In genomic region chr3:126699740-126700139, GRCm38 (mm10) we compare ENCODE assay signal across 27 mouse cellular contexts.
DNase-seq lines count a peak whose midpoint lies in the region; ATAC-seq and TF ChIP-seq lines count a peak whose summit lies in the region.
"Had no signal": no experiment of that assay in that cellular context is flagged by ENCODE, and none has a peak within 500 bp of the region (broad histone marks: within the 10 kb centered on the region; RNA-seq: fewer than 3 reads in every experiment).

No protein-coding gene starts in this region.

- H3K4me2 ChIP-seq in heart, embryonic 13.5 days = no peak overlapping the region
- no peak overlapping the region for H3K4me2 ChIP-seq in heart, postnatal 0 days (ENCODE audit: low read depth, low read length)
- H3K4me2 ChIP-seq in liver, postnatal 0 days (ENCODE audit: low read depth, low read length) = no peak overlapping the region
- H3K4me2 ChIP-seq: embryonic facial prominence, embryonic 12.5 days; embryonic facial prominence, embryonic 15.5 days; forebrain, embryonic 12.5 days; forebrain, embryonic 15.5 days; hindbrain, embryonic 13.5 days; intestine, embryonic 15.5 days had no signal

- H3K4me1 ChIP-seq in heart, embryonic 13.5 days = peaks cover 73% of the 10 kb centered on the region
- H3K4me1 ChIP-seq in heart, postnatal 0 days (ENCODE audit: control insufficient read depth, insufficient read depth) = peaks cover 34% of the 10 kb centered on the region
- peaks cover 7% of the 10 kb centered on the region; the same call in 1 of the 2 replicates for H3K4me1 ChIP-seq in liver, postnatal 0 days (ENCODE audit: insufficient read depth)
- H3K4me1 ChIP-seq: embryonic facial prominence, embryonic 15.5 days had no signal

- H3K27me3 ChIP-seq in heart, embryonic 13.5 days (replicated peaks) = no peaks in the 10 kb centered on the region
- H3K27me3 ChIP-seq in heart, postnatal 0 days (ENCODE audit: control insufficient read depth, insufficient read depth, low read length) = no peaks in the 10 kb centered on the region
- H3K27me3 ChIP-seq in liver, postnatal 0 days (ENCODE audit: insufficient read depth, low read length) = no peaks in the 10 kb centered on the region
- H3K27me3 ChIP-seq: embryonic facial prominence, embryonic 12.5 days; embryonic facial prominence, embryonic 15.5 days; forebrain, embryonic 12.5 days; forebrain, embryonic 15.5 days; hindbrain, embryonic 13.5 days; intestine, embryonic 15.5 days had no signal

- WGBS in heart, embryonic 13.5 days = 54% methylated on average over 3 of the region's 3 CpGs
- 52% methylated on average over 3 of the region's 3 CpGs for WGBS in heart, postnatal 0 days
- WGBS in liver, postnatal 0 days (ENCODE audit: insufficient replicate concordance) = 50% methylated on average over 3 of the region's 3 CpGs

- TF ChIP-seq CTCF in heart, postnatal 0 days (IDR thresholded peaks at IDR 0.05; ENCODE audit: low read depth) = no peak
- no peak for TF ChIP-seq CTCF in liver, postnatal 0 days (IDR thresholded peaks at IDR 0.05; ENCODE audit: low read depth)

- TF ChIP-seq EP300 in heart, postnatal 0 days (IDR thresholded peaks at IDR 0.05; ENCODE audit: low read depth) = no peak
- TF ChIP-seq EP300 in liver, postnatal 0 days (IDR thresholded peaks at IDR 0.05; ENCODE audit: low read depth) = no peak

- peak overlapping the region; percentile 25; the same call in 1 of the 2 replicates for H3K9ac ChIP-seq in heart, embryonic 13.5 days
- H3K9ac ChIP-seq in heart, postnatal 0 days (replicated peaks; ENCODE audit: low read depth, low read length) = no peak overlapping the region
- no peak overlapping the region for H3K9ac ChIP-seq in liver, postnatal 0 days (replicated peaks)
- H3K9ac ChIP-seq: embryonic facial prominence, embryonic 12.5 days; embryonic facial prominence, embryonic 15.5 days; forebrain, embryonic 12.5 days; forebrain, embryonic 15.5 days; hindbrain, embryonic 13.5 days; intestine, embryonic 15.5 days had no signal

- H3K27ac ChIP-seq in heart, embryonic 13.5 days (replicated peaks) = peak overlapping the region; percentile 50
- peak overlapping the region; percentile 14; the same call in 1 of the 2 replicates for H3K27ac ChIP-seq in heart, postnatal 0 days (ENCODE audit: low read depth)
- no peak overlapping the region for H3K27ac ChIP-seq in liver, postnatal 0 days (ENCODE audit: low read depth)
- H3K27ac ChIP-seq: embryonic facial prominence, embryonic 12.5 days; embryonic facial prominence, embryonic 15.5 days; forebrain, embryonic 12.5 days; forebrain, embryonic 15.5 days; hindbrain, embryonic 10.5 days; hindbrain, embryonic 13.5 days; intestine, embryonic 15.5 days had no signal

- H3K4me3 ChIP-seq in heart, embryonic 13.5 days = no peak overlapping the region
- no peak overlapping the region for H3K4me3 ChIP-seq in heart, postnatal 0 days (ENCODE audit: low read depth, low read length)
- H3K4me3 ChIP-seq in liver, postnatal 0 days (ENCODE audit: low read depth, low read length) = no peak overlapping the region
- H3K4me3 ChIP-seq: embryonic facial prominence, embryonic 12.5 days; embryonic facial prominence, embryonic 15.5 days; forebrain, embryonic 12.5 days; forebrain, embryonic 15.5 days; hindbrain, embryonic 10.5 days; hindbrain, embryonic 13.5 days; intestine, embryonic 15.5 days had no signal

- DNase-seq in heart, postnatal 4 days = no peak
- no peak for DNase-seq in heart, postnatal 0 days (ENCODE audit: low spot score)
- DNase-seq in heart, postnatal 10 days = no peak
- DNase-seq in liver, postnatal 0 days = no peak
- DNase-seq: adrenal gland, adult 8-10 months; adrenal gland, postnatal 25 days; cerebellum, adult 18-20 months; cerebellum, adult 9-10 months; cerebellum, postnatal 14 days; gastrocnemius, postnatal 25 days; heart, adult 18-20 months; heart, postnatal 14 days; kidney, adult 11 months; kidney, adult 8-10 months had no signal

- no peak for ATAC-seq in heart, embryonic 13.5 days (ENCODE audit: extremely low read depth, insufficient number of reproducible peaks, low FRiP score, low TSS enrichment)
- ATAC-seq in heart, postnatal 0 days (ENCODE audit: insufficient read depth, low read depth) = no peak
- ATAC-seq in common myeloid progenitor, adult 5-6 weeks (replicated peaks; ENCODE audit: low read depth, poor library complexity, severe bottlenecking) = peak; percentile 26
- peak; percentile 49 for ATAC-seq in megakaryocyte-erythroid progenitor cell, adult 5-6 weeks (replicated peaks; ENCODE audit: low FRiP score, low TSS enrichment, poor library complexity, severe bottlenecking)
- ATAC-seq in liver, postnatal 0 days = no peak
- ATAC-seq: activated CD4-positive, CD25-positive, alpha-beta regulatory T cell, adult 4 months; CD4-positive, CD25-positive, alpha-beta regulatory T cell, adult 4 months; forebrain, embryonic 15.5 days; hindbrain, embryonic 16.5 days; intestine, embryonic 15.5 days had no signal

- intact Hi-C loops in heart, postnatal 10 days (cut with DNase I) = no loop called here

- H3K9me3 ChIP-seq in heart, embryonic 13.5 days = no peaks in the 10 kb centered on the region
- no peaks in the 10 kb centered on the region for H3K9me3 ChIP-seq in heart, postnatal 0 days (replicated peaks; ENCODE audit: control insufficient read depth, low read length)
- no peaks in the 10 kb centered on the region for H3K9me3 ChIP-seq in liver, postnatal 0 days (ENCODE audit: low read length)
- H3K9me3 ChIP-seq: embryonic facial prominence, embryonic 12.5 days; embryonic facial prominence, embryonic 15.5 days; forebrain, embryonic 12.5 days; forebrain, embryonic 15.5 days; hindbrain, embryonic 10.5 days; hindbrain, embryonic 13.5 days; intestine, embryonic 15.5 days had no signal

- H3K36me3 ChIP-seq in heart, embryonic 13.5 days = no peaks in the 10 kb centered on the region
- H3K36me3 ChIP-seq in heart, postnatal 0 days (replicated peaks; ENCODE audit: control insufficient read depth, insufficient read depth, low read length) = no peaks in the 10 kb centered on the region
- H3K36me3 ChIP-seq in liver, postnatal 0 days (replicated peaks; ENCODE audit: insufficient read depth, low read length) = no peaks in the 10 kb centered on the region
- H3K36me3 ChIP-seq: embryonic facial prominence, embryonic 12.5 days; embryonic facial prominence, embryonic 15.5 days; forebrain, embryonic 12.5 days; forebrain, embryonic 15.5 days; hindbrain, embryonic 10.5 days; hindbrain, embryonic 13.5 days; intestine, embryonic 15.5 days had no signal

Comparison
In these comparisons a context has a peak if more than half of its experiments do, and no peak if none do; other contexts are left out.
1. ATAC-seq: peak in common myeloid progenitor, adult 5-6 weeks (single experiment) and megakaryocyte-erythroid progenitor cell, adult 5-6 weeks (single experiment); none in heart, embryonic 13.5 days (single experiment), heart, postnatal 0 days (single experiment) and liver, postnatal 0 days (single experiment).